ENCODE assay signal across 26 mouse cellular contexts in the genomic region with DNA sequence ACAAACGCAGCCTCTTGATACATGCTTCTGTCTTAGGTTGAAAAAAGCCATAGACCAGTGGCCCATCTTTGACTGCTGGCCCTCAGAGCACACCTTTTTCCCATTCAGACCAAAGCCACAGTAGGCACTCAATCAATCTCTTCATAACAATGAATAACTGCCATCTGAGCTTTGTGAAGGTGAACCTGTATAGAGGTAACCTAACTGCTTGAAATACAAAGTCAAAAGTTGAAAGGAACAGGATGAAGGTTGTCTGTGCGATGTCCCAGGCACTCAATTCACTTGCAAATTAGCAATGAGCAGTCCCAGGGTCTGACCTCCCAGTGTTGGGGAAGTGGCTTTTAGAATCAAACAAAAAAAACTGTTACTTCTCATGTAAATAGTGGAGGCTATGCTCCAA.
"Had no signal": no experiment of that assay in that cellular context is flagged by ENCODE, and none has a peak within 500 bp of the region (broad histone marks: within the 10 kb centered on the region; RNA-seq: fewer than 3 reads in every experiment).

No protein-coding gene starts in this region.

- H3K27me3 ChIP-seq: hindbrain, embryonic 12.5 days; intestine, embryonic 15.5 days; limb, embryonic 13.5 days; limb, embryonic 15.5 days; liver, embryonic 12.5 days had no signal

- H3K9me3 ChIP-seq: heart, embryonic 10.5 days; hindbrain, embryonic 10.5 days; intestine, embryonic 15.5 days; limb, embryonic 13.5 days; limb, embryonic 15.5 days; liver, embryonic 12.5 days had no signal

- H3K27ac ChIP-seq: gastrocnemius, adult 2 months; heart, embryonic 10.5 days; hindbrain, embryonic 10.5 days; hindbrain, embryonic 12.5 days; hindbrain, embryonic 14.5 days; intestine, embryonic 15.5 days; layer of hippocampus, adult 2 months; limb, embryonic 13.5 days; limb, embryonic 15.5 days; liver, embryonic 12.5 days; liver, embryonic 14.5 days had no signal

- H3K36me3 ChIP-seq: heart, embryonic 10.5 days; hindbrain, embryonic 10.5 days; hindbrain, embryonic 12.5 days; intestine, embryonic 15.5 days; limb, embryonic 13.5 days; limb, embryonic 15.5 days; liver, embryonic 12.5 days had no signal

- DNase-seq: gastrocnemius, adult 2 months; gastrocnemius, postnatal 10 days; gastrocnemius, postnatal 25 days; heart, adult 18-20 months; heart, postnatal 10 days; heart, postnatal 4 days; kidney, adult 18-20 months; kidney, adult 8-10 months; kidney, postnatal 10 days; kidney, postnatal 25 days; kidney, postnatal 4 days; layer of hippocampus, postnatal 36 days; left cerebral cortex, postnatal 4 days had no signal

- H3K4me3 ChIP-seq: gastrocnemius, adult 2 months; heart, embryonic 10.5 days; hindbrain, embryonic 10.5 days; hindbrain, embryonic 12.5 days; intestine, embryonic 15.5 days; layer of hippocampus, adult 2 months; limb, embryonic 13.5 days; limb, embryonic 15.5 days; liver, embryonic 12.5 days had no signal

- H3K4me1 ChIP-seq: heart, embryonic 10.5 days; hindbrain, embryonic 10.5 days; hindbrain, embryonic 12.5 days; intestine, embryonic 15.5 days; limb, embryonic 13.5 days; limb, embryonic 15.5 days; liver, embryonic 12.5 days had no signal

- H3K9ac ChIP-seq: hindbrain, embryonic 12.5 days; hindbrain, embryonic 14.5 days; intestine, embryonic 15.5 days; limb, embryonic 13.5 days; limb, embryonic 15.5 days; liver, embryonic 12.5 days; liver, embryonic 14.5 days had no signal

- H3K4me2 ChIP-seq: hindbrain, embryonic 12.5 days; hindbrain, embryonic 14.5 days; intestine, embryonic 15.5 days; limb, embryonic 13.5 days; limb, embryonic 15.5 days; liver, embryonic 12.5 days had no signal

- ATAC-seq: hindbrain, embryonic 16.5 days; inflammation-experienced regulatory T-cells, adult 6 months; intestine, embryonic 15.5 days; intestine, postnatal 0 days; liver, embryonic 12.5 days had no signal
